Mouse (Mus musculus): ENCODE results near the gene Cep128.

DNA sequence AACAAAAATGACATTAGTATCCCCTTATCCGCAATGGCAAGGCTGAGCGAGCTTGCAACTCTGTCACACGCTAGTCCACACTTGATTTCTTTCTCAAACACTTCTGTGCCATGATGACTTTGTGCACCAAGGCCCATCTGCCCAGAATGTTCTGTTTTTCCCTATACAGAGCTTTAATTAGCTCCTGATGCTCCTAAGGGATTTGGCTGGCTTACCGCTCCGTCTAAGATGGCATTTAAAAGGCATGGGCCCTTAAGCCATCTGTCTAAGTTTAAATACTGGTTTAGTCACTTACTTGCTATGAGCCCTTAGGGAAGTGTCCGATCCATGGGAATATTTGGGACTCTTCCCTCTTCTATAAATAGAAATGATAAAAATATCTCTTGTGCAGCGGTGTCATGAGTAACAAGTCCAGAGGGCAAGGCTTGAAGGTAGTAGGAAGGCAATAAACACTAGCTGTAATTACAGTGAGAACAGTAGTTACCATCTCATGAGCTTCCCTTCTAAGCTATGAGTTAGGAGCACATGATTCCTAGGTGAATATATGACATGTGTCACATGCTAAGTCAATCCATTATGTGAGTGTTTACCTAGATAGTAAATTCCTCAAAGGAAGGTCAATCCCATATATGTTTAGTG is 343.8 kb downstream of the Cep128 start:
- no peak for TF ChIP-seq CTCF (IDR thresholded peaks at IDR 0.05; ENCODE audit: low read depth)
- TF ChIP-seq EP300 (optimal IDR thresholded peaks at IDR 0.05), result no peak
